Mouse (Mus musculus): ENCODE measurements around the gene Wfdc16. TPM values are rescaled to one million over a fixed set of nuclear protein-coding genes. Genes with fewer than 3 reads are reported as not detected.
A peak's percentile ranks its signal among the peaks of the same experiment; 100 is the strongest.
"Not testable (repeated sequence)": the region's sequence is repeated elsewhere in the genome, so short reads cannot be mapped to it uniquely, and the experiment has no call there.

The Wfdc16 gene
- polyA plus RNA-seq, 1 experiment from 2014 or later, result not detected

- Histone ChIP-seq H3K4me1 (no peaks in the 10 kb centered on the region), H3K36me3 (replicated peaks) (no peaks in the 10 kb centered on the region), H3K27me3 (no peaks in the 10 kb centered on the region), H3K4me2 (no peak overlapping the region), H3K4me3 (replicated peaks) (no peak overlapping the region), H3K9ac (no peak overlapping the region), H3K27ac (no peak overlapping the region), H3K9me3 (no peaks in the 10 kb centered on the region)
- 85% methylated on average over 13 of the region's 13 CpGs for WGBS
- ATAC-seq (ENCODE audit: low FRiP score), result no peak
These were observed 3.5 kb upstream of the Wfdc16 start for GRCm38 (mm10) chr2:164641881-164642673.

DNA sequence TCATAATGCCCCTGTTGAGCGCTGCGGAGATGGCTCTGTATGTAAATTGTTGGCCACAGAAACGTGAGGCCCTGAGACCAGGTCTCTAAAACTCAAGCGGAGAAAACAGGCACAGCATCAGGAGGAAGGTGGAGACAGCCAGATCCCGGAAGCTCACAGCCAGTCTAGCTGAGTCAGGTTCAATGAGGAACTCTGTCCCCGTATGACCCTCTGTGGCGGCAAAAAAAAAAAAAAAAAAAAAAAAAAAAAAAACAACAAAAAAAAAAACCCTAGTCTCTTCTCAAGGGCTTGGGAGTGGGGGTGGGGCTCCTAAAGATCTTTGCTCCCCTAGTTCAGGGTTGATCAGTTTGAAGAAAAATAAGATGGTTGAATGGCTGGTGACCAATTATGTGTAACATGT, 2.5 kb upstream of the Wfdc16 start:
- no peak overlapping the region for H3K4me3 ChIP-seq (replicated peaks)
- H3K27ac ChIP-seq, result no peak overlapping the region
- H3K4me2 ChIP-seq, result no peak overlapping the region
- 68% methylated on average over 7 of the region's 7 CpGs for WGBS
- no peaks in the 10 kb centered on the region for H3K9me3 ChIP-seq
- H3K9ac ChIP-seq, result no peak overlapping the region
- H3K27me3 ChIP-seq, result no peaks in the 10 kb centered on the region
- no peaks in the 10 kb centered on the region for H3K36me3 ChIP-seq (replicated peaks)
- ATAC-seq (ENCODE audit: low FRiP score), result no peak
- no peaks in the 10 kb centered on the region for H3K4me1 ChIP-seq

DNA sequence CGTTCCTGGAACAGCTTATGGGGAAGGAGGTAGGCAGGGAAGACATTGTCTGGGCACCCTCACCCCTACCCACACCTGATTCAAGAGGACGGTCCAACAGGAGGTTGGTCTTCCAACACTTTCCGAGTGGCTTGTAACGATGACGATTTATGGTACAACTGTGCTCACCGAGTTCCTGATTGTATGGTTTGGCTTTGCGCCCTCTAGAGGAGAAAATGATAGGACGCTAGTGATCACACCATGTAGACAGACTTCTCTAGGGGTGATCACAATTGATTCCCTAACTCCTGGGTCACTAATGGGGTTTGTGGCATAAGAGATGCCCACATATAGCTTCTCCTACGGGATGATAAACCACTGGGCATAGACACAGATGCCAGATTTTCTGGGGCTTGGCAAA, 3.3 kb downstream of the Wfdc16 start:
- Histone ChIP-seq H3K27ac (no peak overlapping the region), H3K27me3 (no peaks in the 10 kb centered on the region), H3K4me2 (no peak overlapping the region), H3K4me3 (replicated peaks) (no peak overlapping the region), H3K4me1 (no peaks in the 10 kb centered on the region), H3K9ac (no peak overlapping the region), H3K9me3 (no peaks in the 10 kb centered on the region), H3K36me3 (replicated peaks) (no peaks in the 10 kb centered on the region)
- WGBS, result 86% methylated on average over 9 of the region's 9 CpGs
- no peak for ATAC-seq (ENCODE audit: low FRiP score)

GRCm38 (mm10) chr2:164621775-164622174, 16.8 kb downstream of the Wfdc16 start:
- Histone ChIP-seq H3K36me3 (replicated peaks) (no peaks in the 10 kb centered on the region), H3K4me1 (no peaks in the 10 kb centered on the region), H3K9ac (no peak overlapping the region), H3K4me3 (replicated peaks) (no peak overlapping the region), H3K4me2 (no peak overlapping the region), H3K27ac (no peak overlapping the region), H3K9me3 (no peaks in the 10 kb centered on the region), H3K27me3 (no peaks in the 10 kb centered on the region)
- ATAC-seq (ENCODE audit: low FRiP score), result no peak
- WGBS, result 82% methylated on average over 4 of the region's 4 CpGs

GRCm38 (mm10) chr2:164619050-164619449, 19.5 kb downstream of the Wfdc16 start:
- Histone ChIP-seq H3K27ac (no peak overlapping the region), H3K4me3 (replicated peaks) (no peak overlapping the region), H3K4me2 (no peak overlapping the region), H3K9ac (no peak overlapping the region), H3K4me1 (no peaks in the 10 kb centered on the region), H3K9me3 (no peaks in the 10 kb centered on the region), H3K36me3 (replicated peaks) (no peaks in the 10 kb centered on the region), H3K27me3 (no peaks in the 10 kb centered on the region)
- WGBS, result 82% methylated on average over 5 of the region's 5 CpGs
- no peak for ATAC-seq (ENCODE audit: low FRiP score)

GRCm38 (mm10) chr2:164615386-164615785, 23.2 kb downstream of the Wfdc16 start:
- Histone ChIP-seq H3K4me3 (replicated peaks) (no peak overlapping the region), H3K4me2 (no peak overlapping the region), H3K9me3 (no peaks in the 10 kb centered on the region), H3K27ac (no peak overlapping the region), H3K36me3 (replicated peaks) (no peaks in the 10 kb centered on the region), H3K9ac (no peak overlapping the region), H3K27me3 (no peaks in the 10 kb centered on the region), H3K4me1 (no peaks in the 10 kb centered on the region)
- no peak for ATAC-seq (ENCODE audit: low FRiP score)
- 92% methylated on average over 3 of the region's 3 CpGs for WGBS

DNA sequence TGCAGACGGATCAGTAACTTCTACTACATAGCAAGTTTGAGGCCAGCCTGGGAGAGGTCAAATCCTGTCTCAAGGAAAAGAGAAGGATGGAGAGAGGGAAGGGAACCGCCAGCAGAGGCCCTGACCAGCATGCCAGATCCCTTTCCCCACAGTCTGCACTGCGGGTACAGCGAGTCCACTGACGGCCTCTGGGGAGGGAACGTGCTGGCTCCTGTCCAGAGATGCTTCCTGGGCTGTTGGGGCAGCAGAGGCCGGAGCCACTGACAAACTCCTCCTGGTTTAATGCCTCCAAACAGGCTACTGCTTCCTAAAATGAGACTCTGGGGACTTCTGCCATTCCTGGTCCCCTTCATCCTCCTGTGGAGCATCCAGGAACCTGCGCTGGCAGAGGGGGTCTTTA, 25.1 kb downstream of the Wfdc16 start, which contains the start of the genes Wfdc6b and Wfdc8:
TSS of gene Wfdc6b (plus strand) at position 52 of the 400 bp plus-strand sequence.
TSS of gene Wfdc8 (minus strand) at position 156 of the 400 bp plus-strand sequence.
- H3K27ac ChIP-seq; H3K9me3 ChIP-seq; H3K4me1 ChIP-seq; ATAC-seq (ENCODE audit: low FRiP score); H3K9ac ChIP-seq; H3K27me3 ChIP-seq; H3K4me3 ChIP-seq (replicated peaks); H3K36me3 ChIP-seq (replicated peaks); H3K4me2 ChIP-seq: not testable (repeated sequence)
- 63% methylated on average over 8 of the region's 8 CpGs for WGBS

GRCm38 (mm10) chr2:164608781-164609180, 29.8 kb downstream of the Wfdc16 start:
- Histone ChIP-seq H3K4me3 (replicated peaks) (no peak overlapping the region), H3K36me3 (replicated peaks) (no peaks in the 10 kb centered on the region), H3K9me3 (no peaks in the 10 kb centered on the region), H3K4me2 (no peak overlapping the region), H3K4me1 (no peaks in the 10 kb centered on the region), H3K27me3 (no peaks in the 10 kb centered on the region), H3K27ac (no peak overlapping the region), H3K9ac (no peak overlapping the region)
- ATAC-seq (ENCODE audit: low FRiP score), result no peak
- 82% methylated on average over 6 of the region's 6 CpGs for WGBS

- ATAC-seq (ENCODE audit: low FRiP score), result no peak
These were observed 34.2 kb downstream of the Wfdc16 start for GRCm38 (mm10) chr2:164604411-164604810.

GRCm38 (mm10) chr2:164603482-164603881, 35.1 kb downstream of the Wfdc16 start:
- H3K27ac ChIP-seq, result no peak overlapping the region
- no peak for ATAC-seq (ENCODE audit: low FRiP score)
- H3K9ac ChIP-seq, result no peak overlapping the region
- no peaks in the 10 kb centered on the region for H3K36me3 ChIP-seq (replicated peaks)
- 92% methylated on average over 3 of the region's 3 CpGs for WGBS
- H3K4me2 ChIP-seq, result no peak overlapping the region
- no peak overlapping the region for H3K4me3 ChIP-seq (replicated peaks)
- no peaks in the 10 kb centered on the region for H3K27me3 ChIP-seq
- H3K9me3 ChIP-seq, result peaks cover 7% of the 10 kb centered on the region; the same call in 1 of the 2 replicates
- no peaks in the 10 kb centered on the region for H3K4me1 ChIP-seq

More at GRCm38 (mm10) chr2:164604411-164604810, 34.2 kb downstream of the Wfdc16 start:
- Histone ChIP-seq H3K9ac (no peak overlapping the region), H3K27ac (no peak overlapping the region), H3K9me3 (peaks cover 7% of the 10 kb centered on the region; the same call in 1 of the 2 replicates), H3K4me1 (no peaks in the 10 kb centered on the region), H3K4me2 (no peak overlapping the region), H3K36me3 (replicated peaks) (no peaks in the 10 kb centered on the region), H3K4me3 (replicated peaks) (no peak overlapping the region), H3K27me3 (no peaks in the 10 kb centered on the region)
- WGBS, result 91% methylated on average over 8 of the region's 8 CpGs

- H3K4me1 ChIP-seq, result no peaks in the 10 kb centered on the region
- no peaks in the 10 kb centered on the region for H3K27me3 ChIP-seq
- H3K4me2 ChIP-seq, result no peak overlapping the region
- H3K9me3 ChIP-seq, result peaks cover 7% of the 10 kb centered on the region; the same call in 1 of the 2 replicates
- no peaks in the 10 kb centered on the region for H3K36me3 ChIP-seq (replicated peaks)
- H3K27ac ChIP-seq, result no peak overlapping the region
- no peak overlapping the region for H3K9ac ChIP-seq
- 66% methylated on average over 3 of the region's 3 CpGs for WGBS
- H3K4me3 ChIP-seq (replicated peaks), result no peak overlapping the region
- no peak for ATAC-seq (ENCODE audit: low FRiP score)
These were observed 38.4 kb downstream of the Wfdc16 start for GRCm38 (mm10) chr2:164600179-164600578.

DNA sequence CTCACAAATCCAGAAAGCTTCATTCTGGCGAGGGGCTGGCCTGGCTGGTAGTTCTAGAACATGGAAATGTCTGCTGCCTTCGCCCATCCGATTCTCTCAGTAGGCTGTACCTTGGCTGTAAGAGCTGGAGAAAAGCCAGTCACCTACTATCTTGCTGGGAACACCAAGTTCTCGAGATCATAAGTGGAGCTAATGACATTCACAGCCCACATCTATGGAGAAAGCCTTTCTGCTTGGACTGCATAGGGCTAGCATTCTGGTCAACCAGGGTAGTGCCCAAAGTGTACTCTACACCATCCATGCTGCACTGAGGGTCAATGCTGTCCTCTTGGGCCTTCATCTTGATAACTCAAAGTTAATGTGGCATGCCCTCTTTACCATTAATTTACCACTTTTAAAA, 45.1 kb downstream of the Wfdc16 start, which contains the start of gene Eppin:
TSS of gene Eppin (minus strand) at position 101 of the 400 bp plus-strand sequence.
- no peak for ATAC-seq (ENCODE audit: low FRiP score)
- no peak within 1 kb of the TSS for H3K9ac ChIP-seq
- 80% methylated on average over 4 of the region's 4 CpGs for WGBS
- H3K36me3 ChIP-seq (replicated peaks), result no peaks in the 10 kb centered on the region
- no peaks in the 10 kb centered on the region for H3K27me3 ChIP-seq
- no peak within 1 kb of the TSS for H3K4me3 ChIP-seq (replicated peaks)
- H3K4me2 ChIP-seq, result no peak within 1 kb of the TSS
- H3K9me3 ChIP-seq, result no peaks in the 10 kb centered on the region
- no peak within 1 kb of the TSS for H3K27ac ChIP-seq
- no peaks in the 10 kb centered on the region for H3K4me1 ChIP-seq

DNA sequence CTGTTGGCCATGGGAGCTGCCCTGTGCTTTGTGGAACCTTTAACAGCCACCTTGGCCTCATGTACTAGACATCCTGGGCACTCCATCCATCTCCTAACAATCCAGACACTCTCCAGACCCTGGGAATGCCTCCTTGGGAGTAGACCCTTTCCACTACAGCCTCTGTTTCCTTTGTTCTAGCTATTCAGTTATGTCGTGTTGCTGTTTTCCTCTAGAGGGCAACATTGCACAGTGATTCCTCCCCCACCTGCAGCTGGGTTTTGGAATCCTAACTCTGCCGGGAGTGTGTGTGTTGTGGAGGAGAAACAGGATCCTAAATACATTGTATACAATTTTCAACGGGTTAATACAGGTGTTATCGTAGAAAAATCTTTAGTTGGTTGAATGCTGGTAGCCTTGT, 46.6 kb downstream of the Wfdc16 start:
- no peaks in the 10 kb centered on the region for H3K4me1 ChIP-seq
- peak; percentile 49; the same call in 1 of the 2 replicates for ATAC-seq (ENCODE audit: low FRiP score)
- no peaks in the 10 kb centered on the region for H3K36me3 ChIP-seq (replicated peaks)
- H3K4me3 ChIP-seq (replicated peaks), result no peak overlapping the region
- no peak overlapping the region for H3K9ac ChIP-seq
- H3K9me3 ChIP-seq, result no peaks in the 10 kb centered on the region
- WGBS, result 11% methylated on average over 4 of the region's 4 CpGs
- H3K27ac ChIP-seq, result no peak overlapping the region
- no peak overlapping the region for H3K4me2 ChIP-seq
- no peaks in the 10 kb centered on the region for H3K27me3 ChIP-seq

Measured in forebrain, embryonic 12.5 days (tissue).